Mouse (Mus musculus): Measurements from ENCODE around the gene Epb41l2.

DNA sequence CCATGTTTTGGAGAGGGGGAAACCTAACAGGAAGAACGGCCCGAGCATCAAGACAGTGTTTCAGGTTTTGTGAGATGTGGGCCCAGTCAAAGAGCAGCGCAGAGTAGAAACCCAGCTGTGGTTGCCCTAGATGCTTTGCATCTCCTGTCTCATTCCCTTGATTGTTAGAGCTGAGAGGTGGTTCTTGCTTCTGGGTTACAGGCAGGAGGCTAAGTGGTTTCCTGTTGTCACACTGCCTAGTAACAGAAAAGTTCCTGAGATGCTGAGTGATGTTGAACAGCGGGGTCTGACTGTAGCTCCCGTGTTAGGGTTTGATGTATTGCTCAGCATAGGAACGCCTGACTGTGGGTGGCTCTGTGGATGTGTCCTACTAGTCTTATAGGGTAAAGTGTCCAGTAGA is 97.5 kb downstream of the Epb41l2 start:
- TF ChIP-seq POLR2A (IDR thresholded peaks at IDR 0.05; ENCODE audit: borderline replicate concordance, insufficient read depth, low read length) (no peak), CTCF (IDR thresholded peaks at IDR 0.05; ENCODE audit: borderline replicate concordance, insufficient read depth, low read depth, low read length) (no peak)
